Mouse (Mus musculus) forebrain, embryonic 11.5 days (tissue): Measurements from ENCODE around the gene Eif5a. TPM values are rescaled to one million over a fixed set of nuclear protein-coding genes. Genes with fewer than 3 reads are reported as not detected.

ENCODE experiments used
- ATAC-seq: fragments of 200-750 bp; cut with Nextera tagmentation; replicated peaks from 2 replicates; pipeline ENCODE4 v1.8.0; 2017; ENCODE audit warnings: moderate TSS enrichment; ENCODE audit not compliant: low FRiP score
- DNase-seq: peaks from one replicate; pipeline ENCODE4 v3.0.0-alpha.2; 2017; ENCODE audit warnings: low spot score
- H3K27ac ChIP-seq: fragments of 300-500 bp; sonication (generic); 2 replicates; pipeline ENCODE4 v1.5.1; 2014; ENCODE audit warnings: low read depth, low read length
- H3K27me3 ChIP-seq: fragments of 300-500 bp; sonication (generic); 2 replicates; pipeline ENCODE4 v1.6.1; 2014; ENCODE audit warnings: mild to moderate bottlenecking, low read length, mixed read lengths; ENCODE audit not compliant: control insufficient read depth, insufficient read depth
- H3K36me3 ChIP-seq: fragments of 300-500 bp; sonication (generic); 2 replicates; pipeline ENCODE4 v1.6.1; 2014; ENCODE audit warnings: mild to moderate bottlenecking, low read length, moderate library complexity, mixed read lengths; ENCODE audit not compliant: control insufficient read depth, insufficient read depth
- H3K4me1 ChIP-seq: fragments of 300-500 bp; sonication (generic); replicated peaks from 2 replicates; pipeline ENCODE4 v1.6.1; 2014; ENCODE audit warnings: low read length, mixed read lengths; ENCODE audit not compliant: control insufficient read depth, insufficient read depth
- H3K4me2 ChIP-seq: fragments of 300-500 bp; sonication (generic); 2 replicates; pipeline ENCODE4 v1.6.1; 2014; ENCODE audit warnings: low read depth, mild to moderate bottlenecking, low read length, moderate library complexity, mixed read lengths; ENCODE audit not compliant: severe bottlenecking
- H3K4me3 ChIP-seq: fragments of 300-500 bp; sonication (generic); 2 replicates; pipeline ENCODE4 v1.5.1; 2014; ENCODE audit warnings: low read depth, low read length
- H3K9ac ChIP-seq: fragments of 300-500 bp; sonication (generic); 2 replicates; pipeline ENCODE4 v1.6.1; 2014; ENCODE audit warnings: low read length
- H3K9me3 ChIP-seq: fragments of 300-500 bp; sonication (generic); 2 replicates; pipeline ENCODE4 v1.6.1; 2016; ENCODE audit warnings: low read length, mixed read lengths; ENCODE audit not compliant: control insufficient read depth
- WGBS: fragments of 180-500 bp; shearing (Covaris S2); extraction: QIAGEN DNeasy Blood & Tissue Kit; methylation state at CpG from one replicate; pipeline ENCODE4 v1.1.7; 2014; 5-methylcytosine and 5-hydroxymethylcytosine counted together
- polyA plus RNA-seq: library from polyadenylated mRNA; unstranded; fragments of >200 nt; fragmentation: Nextera tagmentation; extraction: Ambion mirVana; gene quantifications from 2 replicates; pipeline ENCODE4 v1.2.1, GENCODE M21; 2014

Eif5a gene
- 2,045 and 2,063 TPM in 2 replicates for polyA plus RNA-seq

- H3K4me2 ChIP-seq: peak within 1 kb of the TSS; percentile 93
- H3K9me3 ChIP-seq: no peaks in the 10 kb centered on the region
- peaks cover 14% of the 10 kb centered on the region for H3K4me1 ChIP-seq
- whole genome bisulfite sequencing: under 1% methylated on average over 78 of the region's 78 CpGs
- DNase-seq (peak; percentile 100), ATAC-seq (peak; percentile 96)
- peaks cover 7% of the 10 kb centered on the region for H3K36me3 ChIP-seq
- H3K27me3 ChIP-seq: no peaks in the 10 kb centered on the region
- peak within 1 kb of the TSS; percentile 94 for H3K27ac ChIP-seq
- peak within 1 kb of the TSS; percentile 97 for H3K4me3 ChIP-seq
- H3K9ac ChIP-seq: peak within 1 kb of the TSS; percentile 95
Measured at GRCm38 (mm10) chr11:69921114-69922011, at the start of gene Eif5a. Eif5a (minus strand) TSS chr11:69921958.

GRCm38 (mm10) chr11:69970775-69971174, 49.0 kb upstream of the Eif5a start:
- H3K27me3 ChIP-seq: peaks cover 22% of the 10 kb centered on the region
- no peak overlapping the region for H3K9ac ChIP-seq
- no peak overlapping the region for H3K27ac ChIP-seq
- no peak overlapping the region for H3K4me2 ChIP-seq
- no peak for DNase-seq
- H3K36me3 ChIP-seq: peaks cover 4% of the 10 kb centered on the region; the same call in 1 of the 2 replicates
- no peaks in the 10 kb centered on the region for H3K9me3 ChIP-seq
- no peak for ATAC-seq
- peaks cover 7% of the 10 kb centered on the region for H3K4me1 ChIP-seq
- no peak overlapping the region for H3K4me3 ChIP-seq
- 89% methylated on average over 3 of the region's 3 CpGs for WGBS

- no peak overlapping the region for H3K27ac ChIP-seq
- 92% methylated on average over 6 of the region's 6 CpGs for WGBS
Measured at GRCm38 (mm10) chr11:69970222-69970621, 48.5 kb upstream of the Eif5a start.

GRCm38 (mm10) chr11:69968793-69969192, 47.0 kb upstream of the Eif5a start:
- Histone ChIP-seq H3K27me3 (peaks cover 40% of the 10 kb centered on the region), H3K9me3 (no peaks in the 10 kb centered on the region), H3K4me2 (no peak overlapping the region), H3K36me3 (no peaks in the 10 kb centered on the region; the same call in 1 of the 2 replicates), H3K9ac (no peak overlapping the region), H3K4me1 (peaks cover 9% of the 10 kb centered on the region), H3K27ac (no peak overlapping the region), H3K4me3 (no peak overlapping the region)
- ATAC-seq (no peak), DNase-seq (no peak)
- WGBS: 88% methylated on average over 4 of the region's 4 CpGs

More at GRCm38 (mm10) chr11:69970222-69970621, 48.5 kb upstream of the Eif5a start:
- Histone ChIP-seq H3K9ac (no peak overlapping the region), H3K9me3 (no peaks in the 10 kb centered on the region), H3K4me2 (no peak overlapping the region), H3K27me3 (peaks cover 27% of the 10 kb centered on the region), H3K4me1 (peaks cover 9% of the 10 kb centered on the region), H3K4me3 (no peak overlapping the region), H3K36me3 (peaks cover 4% of the 10 kb centered on the region; the same call in 1 of the 2 replicates)
- DNase-seq (no peak), ATAC-seq (no peak)

GRCm38 (mm10) chr11:69966860-69967517, 45.2 kb upstream of the Eif5a start:
- H3K4me3 ChIP-seq: peak overlapping the region; percentile 19
- WGBS: 40% methylated on average over 17 of the region's 17 CpGs
- H3K9me3 ChIP-seq: no peaks in the 10 kb centered on the region
- peaks cover 48% of the 10 kb centered on the region for H3K27me3 ChIP-seq
- DNase-seq (no peak), ATAC-seq (no peak)
- peak overlapping the region; percentile 48 for H3K4me2 ChIP-seq
- H3K36me3 ChIP-seq: no peaks in the 10 kb centered on the region; the same call in 1 of the 2 replicates
- H3K27ac ChIP-seq: no peak overlapping the region
- peak overlapping the region; percentile 41 for H3K9ac ChIP-seq
- H3K4me1 ChIP-seq: peaks cover 9% of the 10 kb centered on the region

GRCm38 (mm10) chr11:69966006-69966859, 44.5 kb upstream of the Eif5a start:
- Histone ChIP-seq H3K9me3 (no peaks in the 10 kb centered on the region), H3K27me3 (peaks cover 50% of the 10 kb centered on the region), H3K36me3 (no peaks in the 10 kb centered on the region; the same call in 1 of the 2 replicates), H3K4me1 (peaks cover 9% of the 10 kb centered on the region), H3K27ac (no peak overlapping the region), H3K9ac (peak overlapping the region; percentile 41), H3K4me3 (peak overlapping the region; percentile 19), H3K4me2 (peak overlapping the region; percentile 48)
- WGBS: 2% methylated on average over 59 of the region's 59 CpGs
- ATAC-seq (no peak), DNase-seq (peak; percentile 68)

- no peaks in the 10 kb centered on the region; the same call in 1 of the 2 replicates for H3K36me3 ChIP-seq
- no peak overlapping the region for H3K27ac ChIP-seq
- no peak overlapping the region for H3K4me2 ChIP-seq
- peak overlapping the region; percentile 19; the same call in 1 of the 2 replicates for H3K4me3 ChIP-seq
- ATAC-seq (no peak), DNase-seq (peak; percentile 57)
- H3K9ac ChIP-seq: no peak overlapping the region
- WGBS: 1% methylated on average over 49 of the region's 49 CpGs
- H3K4me1 ChIP-seq: peaks cover 9% of the 10 kb centered on the region
- no peaks in the 10 kb centered on the region for H3K9me3 ChIP-seq
- H3K27me3 ChIP-seq: peaks cover 50% of the 10 kb centered on the region
Measured at GRCm38 (mm10) chr11:69965271-69966005, 43.7 kb upstream of the Eif5a start.
